Mouse (Mus musculus) lung, adult 2 months (tissue): ENCODE results near the gene Iqcf3.

Experiments
- CTCF ChIP-seq: fragments of 200-500 bp; IDR thresholded peaks from 2 replicates; pipeline ENCODE4 v1.5.1; 2011; ENCODE audit warnings: mild to moderate bottlenecking, low read length, control low read depth; ENCODE audit not compliant: insufficient read depth
- POLR2A ChIP-seq: fragments of 200-500 bp; IDR thresholded peaks from 2 replicates; pipeline ENCODE4 v1.6.1; 2011; ENCODE audit warnings: low read depth, mild to moderate bottlenecking, control low read depth, low read length, borderline replicate concordance; ENCODE audit errors: extremely low read depth

DNA sequence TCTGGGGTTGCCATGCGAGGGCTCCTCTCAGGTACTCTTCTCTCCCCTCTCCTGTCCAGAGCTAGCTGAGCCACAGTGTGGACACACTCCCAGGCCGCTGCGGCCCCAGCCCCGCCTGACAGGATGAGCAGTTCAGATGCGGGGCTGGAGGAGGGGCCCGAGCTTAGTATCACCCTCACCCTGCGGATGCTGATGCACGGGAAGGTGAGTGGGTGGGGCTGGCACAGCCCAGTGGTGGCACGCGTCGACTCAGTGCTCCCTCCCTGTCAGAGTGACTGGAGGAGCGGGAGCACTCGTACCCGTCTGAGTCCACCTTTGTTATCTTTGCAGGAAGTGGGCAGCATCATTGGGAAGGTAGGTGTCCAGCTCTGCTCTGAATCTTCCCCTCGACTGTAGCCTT is 101.5 kb downstream of the Iqcf3 start:
- TF ChIP-seq POLR2A = no peak
- TF ChIP-seq CTCF = no peak
